Mouse (Mus musculus) heart, postnatal 0 days (tissue): Measurements from ENCODE around the gene Fryl.

Experiments
- CTCF ChIP-seq: IDR thresholded peaks from 2 replicates; pipeline ENCODE4 v1.5.1; 2016; ENCODE audit warnings: antibody characterized with exemption, control low read depth, low read depth
- EP300 ChIP-seq: IDR thresholded peaks from 2 replicates; pipeline ENCODE4 v1.6.1; 2016; ENCODE audit warnings: antibody characterized with exemption, low read depth

DNA sequence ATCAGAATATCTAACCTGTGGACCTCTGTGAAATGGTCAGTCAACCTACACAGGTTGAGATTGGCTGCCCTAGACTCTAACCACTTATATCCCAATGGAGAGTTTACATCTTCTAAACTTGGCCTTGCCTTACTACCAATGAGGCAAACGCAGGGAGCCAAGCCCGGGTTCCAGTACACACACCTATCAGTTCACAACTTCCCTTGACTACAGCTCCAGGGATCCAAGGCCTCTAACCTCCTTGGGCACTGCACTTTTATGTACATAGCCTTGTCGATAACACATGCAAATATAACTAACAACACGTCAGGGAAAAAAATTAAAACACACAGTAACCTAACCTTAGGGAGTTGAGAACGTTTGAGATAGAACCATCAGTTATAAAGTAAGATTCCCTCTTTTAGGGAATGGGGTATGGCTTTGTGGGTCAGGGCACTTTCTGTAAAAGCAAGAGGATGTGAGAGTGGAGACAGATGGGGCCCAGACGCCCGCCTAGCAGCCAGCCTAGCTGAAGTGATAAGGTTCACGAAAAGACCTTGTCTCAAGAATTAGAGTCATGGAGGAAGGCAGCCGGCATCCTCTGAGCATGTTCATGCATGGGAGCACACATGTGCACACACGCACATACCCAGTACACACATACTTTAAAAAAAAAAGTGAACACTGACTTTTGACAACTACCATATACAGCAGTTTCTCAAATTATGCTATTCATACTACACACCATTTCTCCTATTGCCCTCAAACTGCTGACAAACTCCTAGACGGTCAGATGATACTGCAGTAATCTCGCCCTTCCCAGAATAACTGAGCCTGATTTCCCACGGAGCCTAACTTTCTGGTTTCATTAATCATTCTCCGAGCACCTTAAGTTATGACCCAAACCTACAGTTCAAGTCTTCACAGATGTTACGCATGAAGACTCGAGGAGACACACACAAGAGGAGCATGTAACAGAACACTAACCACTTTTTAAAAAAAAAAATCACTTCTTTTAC is 55.7 kb downstream of the Fryl start:
- TF ChIP-seq CTCF, result no peak
- no peak for TF ChIP-seq EP300
